Mouse (Mus musculus) limb, embryonic 10.5 days (tissue): Measurements from ENCODE around the gene Bptf. TPM values are rescaled to one million over a fixed set of nuclear protein-coding genes. Genes with fewer than 3 reads are reported as not detected.
"Not testable (repeated sequence)": the region's sequence is repeated elsewhere in the genome, so short reads cannot be mapped to it uniquely, and the experiment has no call there.

Experiments used
- DNase-seq: peaks from one replicate; pipeline ENCODE4 v3.0.0-alpha.2; 2017; ENCODE audit warnings: low spot score
- H3K27ac ChIP-seq: fragments of 300-500 bp; sonication (generic); 2 replicates; pipeline ENCODE4 v1.5.1; 2016; ENCODE audit warnings: mild to moderate bottlenecking
- H3K27me3 ChIP-seq: fragments of 300-500 bp; sonication (generic); 2 replicates; pipeline ENCODE4 v1.6.1; 2016; ENCODE audit warnings: low read depth, mild to moderate bottlenecking; ENCODE audit not compliant: poor library complexity, severe bottlenecking
- H3K36me3 ChIP-seq: fragments of 300-500 bp; sonication (generic); 2 replicates; pipeline ENCODE4 v1.6.1; 2016; ENCODE audit warnings: mild to moderate bottlenecking, moderate library complexity
- H3K4me1 ChIP-seq: fragments of 300-500 bp; sonication (generic); 2 replicates; pipeline ENCODE4 v1.6.1; 2016
- H3K4me3 ChIP-seq: fragments of 300-500 bp; sonication (generic); 2 replicates; pipeline ENCODE4 v1.5.1; 2016; ENCODE audit warnings: mild to moderate bottlenecking, moderate library complexity
- H3K9me3 ChIP-seq: fragments of 300-500 bp; sonication (generic); replicated peaks from 2 replicates; pipeline ENCODE4 v1.6.1; 2016; ENCODE audit warnings: mild to moderate bottlenecking
- WGBS: fragments of 180-500 bp; shearing (Covaris S2); methylation state at CpG from one replicate; pipeline ENCODE4 v1.1.7; 2016; 5-methylcytosine and 5-hydroxymethylcytosine counted together
- polyA plus RNA-seq: library from polyadenylated mRNA; unstranded; fragments of >200 nt; fragmentation: Nextera tagmentation; extraction: Ambion mirVana; gene quantifications from 2 replicates; pipeline ENCODE4 v1.2.1, GENCODE M21; 2016

Gene Bptf
- polyA plus RNA-seq, 1 experiment from 2014 or later: 38.8 TPM

DNA sequence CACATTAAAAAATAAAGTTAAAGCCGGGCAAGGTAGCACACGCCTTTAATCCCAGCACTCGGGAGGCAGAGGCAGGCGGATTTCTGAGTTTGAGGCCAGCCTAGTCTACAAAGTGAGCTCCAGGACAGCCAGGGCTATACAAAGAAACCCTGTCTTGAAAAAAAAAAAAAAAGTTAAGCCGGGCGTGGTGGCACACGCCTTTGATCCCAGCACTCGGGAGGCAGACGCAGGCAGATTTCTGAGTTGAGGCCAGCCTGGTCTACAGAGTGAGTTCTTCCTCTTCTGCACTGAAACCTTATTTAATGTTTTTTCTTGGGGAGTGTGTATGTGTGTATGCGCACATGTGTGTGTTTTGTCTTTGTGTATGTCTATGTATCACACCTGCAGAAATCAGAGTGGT is 4.5 kb upstream of the Bptf start:
- H3K27me3 ChIP-seq, H3K4me1 ChIP-seq, H3K9me3 ChIP-seq, H3K4me3 ChIP-seq, DNase-seq, H3K27ac ChIP-seq, H3K36me3 ChIP-seq: not testable (repeated sequence)
- 97% methylated on average over 10 of the region's 10 CpGs for WGBS

DNA sequence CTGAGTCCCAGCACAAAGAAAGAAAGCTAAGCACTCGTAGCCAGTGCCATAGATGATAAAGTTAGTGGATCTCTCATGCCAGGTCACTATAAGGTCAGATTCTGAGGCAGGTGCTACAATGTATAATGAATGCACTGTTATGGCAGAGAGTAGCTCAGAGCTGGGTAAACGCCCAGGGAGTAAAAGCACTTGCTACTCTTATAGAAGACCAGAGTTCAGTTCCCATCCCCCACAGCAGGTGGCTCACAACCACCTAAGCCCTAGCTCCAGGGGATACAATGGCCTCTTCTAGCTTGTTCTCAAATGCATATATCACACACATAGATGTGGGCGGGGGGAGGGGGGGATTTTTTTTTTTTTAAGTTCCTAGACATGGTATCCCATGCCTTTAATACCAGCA is 3.8 kb upstream of the Bptf start:
- Histone ChIP-seq H3K27ac (no peak overlapping the region), H3K4me1 (peaks cover 6% of the 10 kb centered on the region), H3K36me3 (no peaks in the 10 kb centered on the region), H3K9me3 (no peaks in the 10 kb centered on the region), H3K27me3 (no peaks in the 10 kb centered on the region), H3K4me3 (no peak overlapping the region)
- no peak for DNase-seq
- WGBS: 58% methylated on average over 3 of the region's 3 CpGs

DNA sequence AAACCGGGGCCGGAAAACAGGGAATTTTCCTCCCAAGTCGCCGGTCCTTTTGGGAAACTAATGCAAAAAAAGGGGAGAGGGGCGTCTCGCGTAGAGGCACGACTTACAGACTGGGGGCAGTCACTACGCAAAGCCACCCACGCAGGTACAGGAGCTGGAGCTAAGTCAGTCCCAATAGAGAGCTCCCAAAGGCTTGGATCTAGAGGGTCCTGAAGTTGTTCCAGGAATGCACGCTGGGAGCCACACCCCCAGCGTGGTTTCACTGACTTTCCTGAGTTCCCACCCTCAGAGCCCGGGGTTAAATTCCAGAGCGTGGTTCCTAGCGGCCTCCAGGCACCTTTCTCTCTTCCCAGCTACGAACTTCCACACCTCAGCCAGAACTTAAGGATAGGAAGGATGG is 499 bp upstream of the Bptf start:
- peak overlapping the region; percentile 92 for H3K4me3 ChIP-seq
- H3K36me3 ChIP-seq: peaks cover 9% of the 10 kb centered on the region
- H3K27me3 ChIP-seq: no peaks in the 10 kb centered on the region
- no peaks in the 10 kb centered on the region for H3K9me3 ChIP-seq
- WGBS: under 1% methylated on average over 16 of the region's 16 CpGs
- peak overlapping the region; percentile 99 for H3K27ac ChIP-seq
- peaks cover 20% of the 10 kb centered on the region for H3K4me1 ChIP-seq
- DNase-seq: no peak

- 2% methylated on average over 61 of the region's 65 CpGs for WGBS
Observed at GRCm38 (mm10) chr11:107130879-107131748, 813 bp downstream of the Bptf start.

GRCm38 (mm10) chr11:107130221-107130788 is 1.6 kb downstream of the Bptf start:
- WGBS: 4% methylated on average over 18 of the region's 18 CpGs
- Histone ChIP-seq H3K36me3 (peaks cover 14% of the 10 kb centered on the region), H3K27ac (peak overlapping the region; percentile 99), H3K27me3 (no peaks in the 10 kb centered on the region), H3K9me3 (no peaks in the 10 kb centered on the region), H3K4me3 (peak overlapping the region; percentile 92), H3K4me1 (peaks cover 20% of the 10 kb centered on the region)
- peak; percentile 45 for DNase-seq

More at GRCm38 (mm10) chr11:107130879-107131748, 813 bp downstream of the Bptf start:
- peak overlapping the region; percentile 99 for H3K27ac ChIP-seq
- peaks cover 14% of the 10 kb centered on the region for H3K36me3 ChIP-seq
- DNase-seq: peak; percentile 80
- H3K4me3 ChIP-seq: peak overlapping the region; percentile 92
- H3K9me3 ChIP-seq: no peaks in the 10 kb centered on the region
- peaks cover 20% of the 10 kb centered on the region for H3K4me1 ChIP-seq
- no peaks in the 10 kb centered on the region for H3K27me3 ChIP-seq

GRCm38 (mm10) chr11:107129641-107130040 is 2.3 kb downstream of the Bptf start:
- peaks cover 14% of the 10 kb centered on the region for H3K36me3 ChIP-seq
- no peak overlapping the region for H3K27ac ChIP-seq
- DNase-seq: no peak
- WGBS: 39% methylated on average over 2 of the region's 2 CpGs
- peaks cover 23% of the 10 kb centered on the region for H3K4me1 ChIP-seq
- peak overlapping the region; percentile 92 for H3K4me3 ChIP-seq
- no peaks in the 10 kb centered on the region for H3K27me3 ChIP-seq
- no peaks in the 10 kb centered on the region for H3K9me3 ChIP-seq

GRCm38 (mm10) chr11:107126716-107127115 is 5.2 kb downstream of the Bptf start:
- DNase-seq, H3K4me3 ChIP-seq, H3K27me3 ChIP-seq, H3K9me3 ChIP-seq, H3K27ac ChIP-seq: not testable (repeated sequence)
- 68% methylated on average over 2 of the region's 2 CpGs for WGBS
- H3K4me1 ChIP-seq: peaks cover 27% of the 10 kb centered on the region
- peaks cover 40% of the 10 kb centered on the region for H3K36me3 ChIP-seq

- no peak for DNase-seq
- Histone ChIP-seq H3K36me3 (peaks cover 44% of the 10 kb centered on the region), H3K4me1 (peaks cover 25% of the 10 kb centered on the region), H3K27ac (no peak overlapping the region), H3K4me3 (no peak overlapping the region), H3K9me3 (no peaks in the 10 kb centered on the region), H3K27me3 (no peaks in the 10 kb centered on the region)
- WGBS: 93% methylated on average over 4 of the region's 4 CpGs
Observed at GRCm38 (mm10) chr11:107125011-107125410, 6.9 kb downstream of the Bptf start.

- H3K36me3 ChIP-seq: peaks cover 44% of the 10 kb centered on the region
- H3K4me3 ChIP-seq: no peak overlapping the region
- no peaks in the 10 kb centered on the region for H3K9me3 ChIP-seq
- H3K4me1 ChIP-seq: peaks cover 18% of the 10 kb centered on the region
- WGBS: 54% methylated on average over 7 of the region's 7 CpGs
- no peaks in the 10 kb centered on the region for H3K27me3 ChIP-seq
- no peak for DNase-seq
- H3K27ac ChIP-seq: no peak overlapping the region
Observed at GRCm38 (mm10) chr11:107124327-107124731, 7.6 kb downstream of the Bptf start.

DNA sequence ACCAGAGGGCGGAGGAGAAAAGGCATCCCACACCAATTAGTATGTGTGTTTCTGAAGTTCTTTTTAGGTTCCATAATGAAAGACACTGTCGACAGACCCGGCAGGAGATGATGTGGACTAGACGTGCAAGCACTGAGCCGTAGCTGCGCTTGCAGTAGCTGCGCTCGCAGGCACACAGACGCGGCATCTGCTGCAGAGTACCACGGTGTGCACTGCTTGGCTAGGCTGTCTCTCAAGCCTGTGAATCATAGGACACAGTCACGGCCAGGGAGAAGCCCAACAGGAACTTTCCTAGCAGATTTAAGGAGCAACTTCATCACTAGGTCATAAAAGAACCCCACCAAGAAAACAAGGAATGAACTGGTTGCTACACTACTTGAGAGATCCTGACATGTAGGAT is 14.1 kb downstream of the Bptf start:
- H3K9me3 ChIP-seq: no peaks in the 10 kb centered on the region
- H3K36me3 ChIP-seq: peaks cover 15% of the 10 kb centered on the region
- WGBS: 87% methylated on average over 12 of the region's 12 CpGs
- H3K4me1 ChIP-seq: peaks cover 21% of the 10 kb centered on the region
- DNase-seq: no peak
- H3K4me3 ChIP-seq: no peak overlapping the region
- H3K27me3 ChIP-seq: no peaks in the 10 kb centered on the region
- no peak overlapping the region for H3K27ac ChIP-seq

- no peak for DNase-seq
- peaks cover 21% of the 10 kb centered on the region for H3K4me1 ChIP-seq
- H3K4me3 ChIP-seq: no peak overlapping the region
- peak overlapping the region; percentile 20; the same call in 1 of the 2 replicates for H3K27ac ChIP-seq
- H3K36me3 ChIP-seq: peaks cover 28% of the 10 kb centered on the region
- no peaks in the 10 kb centered on the region for H3K27me3 ChIP-seq
- H3K9me3 ChIP-seq: no peaks in the 10 kb centered on the region
- WGBS: 38% methylated on average over 10 of the region's 10 CpGs
Observed at GRCm38 (mm10) chr11:107113881-107114557, 17.9 kb downstream of the Bptf start.

DNA sequence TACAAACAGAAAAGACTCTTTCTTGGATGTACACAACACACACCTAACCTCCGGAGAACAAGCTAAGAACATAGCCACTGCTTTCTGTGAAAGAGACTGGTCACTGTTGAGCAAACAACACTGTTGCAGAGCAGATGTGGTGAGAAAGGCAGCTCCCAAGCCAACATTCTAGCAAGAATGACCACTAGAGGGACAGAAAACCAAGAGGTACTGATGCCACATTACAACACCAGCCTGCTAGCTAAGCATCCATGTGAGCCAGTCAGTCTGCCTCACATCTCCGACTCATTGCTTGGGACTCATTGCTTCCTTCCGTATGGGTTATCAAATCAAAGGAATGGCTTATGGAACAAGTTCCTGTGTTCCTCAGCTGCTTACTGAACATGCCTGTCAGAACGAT is 18.8 kb downstream of the Bptf start:
- no peak overlapping the region for H3K4me3 ChIP-seq
- no peak overlapping the region for H3K27ac ChIP-seq
- H3K9me3 ChIP-seq: no peaks in the 10 kb centered on the region
- peaks cover 21% of the 10 kb centered on the region for H3K4me1 ChIP-seq
- H3K27me3 ChIP-seq: no peaks in the 10 kb centered on the region
- no peak for DNase-seq
- H3K36me3 ChIP-seq: peaks cover 37% of the 10 kb centered on the region
- 81% methylated on average over 4 of the region's 4 CpGs for WGBS

DNA sequence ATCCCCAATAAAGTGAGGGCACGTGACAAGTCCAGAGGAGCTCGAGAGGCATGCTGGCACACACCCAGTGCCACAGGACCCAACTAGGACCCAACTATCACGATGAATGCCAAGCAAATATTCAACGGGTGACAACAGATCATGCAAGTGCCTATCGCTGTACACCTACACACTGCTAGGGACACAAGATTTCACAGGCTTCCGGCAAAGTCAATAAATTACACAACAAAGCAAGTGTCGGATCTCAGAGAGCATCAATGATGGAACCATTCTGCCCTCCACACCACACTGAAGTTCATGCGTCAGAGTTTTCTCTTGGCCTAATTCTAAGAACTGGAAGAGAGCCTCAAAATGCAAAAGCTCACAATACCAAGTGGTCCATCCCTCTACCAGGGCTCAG is 22.3 kb downstream of the Bptf start:
- Histone ChIP-seq H3K27me3 (no peaks in the 10 kb centered on the region), H3K4me3 (no peak overlapping the region), H3K27ac (no peak overlapping the region), H3K36me3 (peaks cover 56% of the 10 kb centered on the region), H3K9me3 (no peaks in the 10 kb centered on the region), H3K4me1 (peaks cover 8% of the 10 kb centered on the region)
- WGBS: 96% methylated on average over 8 of the region's 8 CpGs
- no peak for DNase-seq
